Mouse (Mus musculus) testis, adult 2 months (tissue): Measurements from ENCODE around the gene Opcml.

Source experiments
- CTCF ChIP-seq: fragments of 200-500 bp; IDR thresholded peaks from 2 replicates; pipeline ENCODE4 v1.5.1; 2012; ENCODE audit warnings: low read depth, mild to moderate bottlenecking, inconsistent platforms, low read length, moderate library complexity; ENCODE audit not compliant: control insufficient read depth, insufficient read depth, insufficient replicate concordance
- POLR2A ChIP-seq: fragments of 200-500 bp; IDR thresholded peaks from 2 replicates; pipeline ENCODE4 v1.6.1; 2012; ENCODE audit warnings: low read depth, mild to moderate bottlenecking, inconsistent platforms, low read length, moderate library complexity; ENCODE audit not compliant: control insufficient read depth

DNA sequence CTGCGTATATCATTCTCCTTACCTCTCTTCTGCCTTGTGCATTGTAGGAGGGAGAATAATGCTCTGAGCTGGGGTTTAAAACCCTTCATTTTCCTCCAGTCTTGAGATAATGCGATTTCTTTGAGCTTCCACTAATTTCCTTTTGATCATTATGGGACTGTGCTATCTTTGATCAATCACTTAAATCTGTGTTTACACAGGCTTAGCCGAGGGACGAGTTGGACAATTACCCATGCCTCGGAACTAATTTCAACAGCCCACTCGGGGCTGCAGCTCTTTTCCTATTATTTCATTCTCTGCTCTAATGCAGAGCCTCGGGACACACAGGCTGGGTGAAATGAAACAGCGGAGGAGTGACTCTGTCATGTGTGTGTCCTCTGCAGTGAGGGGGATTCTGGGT lies 220.9 kb downstream of the Opcml start:
- TF ChIP-seq CTCF (no peak), POLR2A (no peak)
